Mouse (Mus musculus): Measurements from ENCODE around the gene Serinc2. TPM values are rescaled to one million over a fixed set of nuclear protein-coding genes. Genes with fewer than 3 reads are reported as not detected.

Gene Serinc2
- polyA plus RNA-seq, 1 experiment: 12.9 TPM

DNA sequence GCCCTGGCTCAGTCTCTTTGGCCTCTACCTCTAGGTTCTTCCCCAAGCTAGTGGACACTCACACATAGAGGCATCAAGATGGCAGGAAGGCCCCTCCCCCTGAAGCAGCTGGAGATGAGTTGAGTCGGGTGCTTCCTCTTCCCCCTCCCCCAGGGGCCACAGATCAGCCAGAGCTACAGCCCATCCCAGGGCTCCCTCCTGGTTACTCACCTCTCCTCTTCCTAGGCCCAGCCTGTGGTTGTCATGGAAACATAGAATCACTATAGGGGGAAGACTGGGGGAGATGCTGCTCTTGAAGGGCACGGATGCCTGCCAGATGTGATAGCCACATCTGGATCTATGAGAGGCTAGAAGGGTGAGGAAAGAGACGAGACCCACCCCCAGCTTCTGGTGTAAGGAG, 25.7 kb upstream of the Serinc2 start:
- Histone ChIP-seq H3K4me1 (ENCODE audit: control insufficient read depth, insufficient read depth, low read length) (peaks cover 21% of the 10 kb centered on the region), H3K9ac (ENCODE audit: low read depth, poor library complexity, severe bottlenecking) (no peak overlapping the region), H3K9me3 (replicated peaks; ENCODE audit: control insufficient read depth, insufficient read depth, low read length, poor library complexity, severe bottlenecking) (no peaks in the 10 kb centered on the region), H3K36me3 (ENCODE audit: control insufficient read depth, insufficient read depth, low read length, poor library complexity, severe bottlenecking) (no peaks in the 10 kb centered on the region), H3K27me3 (ENCODE audit: control insufficient read depth, insufficient read depth, low read length, poor library complexity, severe bottlenecking) (no peaks in the 10 kb centered on the region), H3K27ac (ENCODE audit: insufficient read depth, low read length) (0 out of 2 replicates have a peak overlapping the region, but pooled peaks have one; percentile 17), H3K4me3 (ENCODE audit: low read depth, low read length) (no peak overlapping the region)
- TF ChIP-seq EP300 (IDR thresholded peaks at IDR 0.05; ENCODE audit: insufficient read depth, low read depth, low read length) (no peak), CTCF (IDR thresholded peaks at IDR 0.05; ENCODE audit: low read depth, low read length) (no peak), POLR2A (IDR thresholded peaks at IDR 0.05; ENCODE audit: insufficient read depth, low read length) (no peak)

DNA sequence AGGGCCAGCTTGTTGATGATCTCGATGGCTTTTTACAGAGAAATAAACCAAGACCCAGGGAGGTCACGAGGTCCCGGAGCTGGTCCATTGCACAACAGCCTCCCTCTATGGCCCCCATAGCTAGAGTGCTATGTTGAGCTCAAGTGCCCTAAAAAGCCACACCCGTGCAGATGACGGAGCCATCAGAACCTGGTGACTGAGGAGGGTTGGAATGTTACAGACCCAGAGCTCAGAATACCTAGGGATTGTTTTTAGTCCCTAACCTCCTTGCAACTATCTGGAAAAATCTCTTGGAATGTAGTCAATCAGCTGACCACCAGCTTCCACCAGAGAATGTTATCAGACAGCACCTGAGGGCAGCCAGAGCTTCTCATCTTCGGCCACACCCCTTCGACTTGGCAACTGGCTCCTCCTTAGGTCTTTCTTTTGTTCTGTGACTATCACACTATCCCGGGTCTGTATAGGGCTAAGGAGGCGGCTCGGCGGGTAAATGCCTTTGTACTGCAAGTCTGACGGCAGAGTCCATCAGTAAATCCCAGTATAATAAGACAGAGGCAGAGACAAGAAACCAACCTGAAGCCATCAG, 23.4 kb upstream of the Serinc2 start:
- no peaks in the 10 kb centered on the region for H3K27me3 ChIP-seq (ENCODE audit: control insufficient read depth, insufficient read depth, low read length, poor library complexity, severe bottlenecking)
- peaks cover 29% of the 10 kb centered on the region for H3K4me1 ChIP-seq (ENCODE audit: control insufficient read depth, insufficient read depth, low read length)
- H3K36me3 ChIP-seq (ENCODE audit: control insufficient read depth, insufficient read depth, low read length, poor library complexity, severe bottlenecking): no peaks in the 10 kb centered on the region
- H3K9me3 ChIP-seq (replicated peaks; ENCODE audit: control insufficient read depth, insufficient read depth, low read length, poor library complexity, severe bottlenecking): no peaks in the 10 kb centered on the region
- peak overlapping the region; percentile 37; the same call in 1 of the 2 replicates for H3K27ac ChIP-seq (ENCODE audit: insufficient read depth, low read length)
- no peak overlapping the region for H3K4me3 ChIP-seq (ENCODE audit: low read depth, low read length)
- TF ChIP-seq EP300 (IDR thresholded peaks at IDR 0.05; ENCODE audit: insufficient read depth, low read depth, low read length): peak; percentile 80; the same call in 1 of the 2 replicates
- TF ChIP-seq CTCF (IDR thresholded peaks at IDR 0.05; ENCODE audit: low read depth, low read length): no peak
- no peak overlapping the region for H3K9ac ChIP-seq (ENCODE audit: low read depth, poor library complexity, severe bottlenecking)

DNA sequence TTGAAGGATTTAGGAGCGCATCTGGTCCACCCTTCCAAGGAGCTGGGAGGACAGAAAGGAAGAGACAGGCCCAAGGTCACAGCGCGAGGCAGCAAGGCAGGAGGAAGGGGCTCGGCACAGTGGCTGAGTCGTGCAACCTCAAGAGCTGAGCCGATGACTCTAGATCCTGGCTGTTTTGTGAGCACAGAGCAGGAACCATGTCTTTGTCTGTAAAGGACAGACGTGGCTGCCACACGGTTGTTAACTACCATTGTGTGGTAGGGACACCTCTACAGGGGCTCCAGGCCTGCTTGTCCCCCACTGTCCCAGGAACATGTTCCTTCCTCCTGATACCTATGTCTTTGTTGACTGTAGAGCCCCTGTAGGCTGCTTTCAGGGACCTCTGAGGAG, 20.6 kb upstream of the Serinc2 start:
- H3K4me1 ChIP-seq (ENCODE audit: control insufficient read depth, insufficient read depth, low read length): peaks cover 19% of the 10 kb centered on the region
- peak overlapping the region; percentile 34 for H3K4me3 ChIP-seq (ENCODE audit: low read depth, low read length)
- no peak overlapping the region for H3K27ac ChIP-seq (ENCODE audit: insufficient read depth, low read length)
- no peaks in the 10 kb centered on the region for H3K27me3 ChIP-seq (ENCODE audit: control insufficient read depth, insufficient read depth, low read length, poor library complexity, severe bottlenecking)
- TF ChIP-seq POLR2A (IDR thresholded peaks at IDR 0.05; ENCODE audit: insufficient read depth, low read length) (no peak), EP300 (IDR thresholded peaks at IDR 0.05; ENCODE audit: insufficient read depth, low read depth, low read length) (no peak), CTCF (IDR thresholded peaks at IDR 0.05; ENCODE audit: low read depth, low read length) (no peak)
- no peaks in the 10 kb centered on the region for H3K9me3 ChIP-seq (replicated peaks; ENCODE audit: control insufficient read depth, insufficient read depth, low read length, poor library complexity, severe bottlenecking)
- peak overlapping the region; percentile 20; the same call in 1 of the 2 replicates for H3K9ac ChIP-seq (ENCODE audit: low read depth, poor library complexity, severe bottlenecking)
- no peaks in the 10 kb centered on the region for H3K36me3 ChIP-seq (ENCODE audit: control insufficient read depth, insufficient read depth, low read length, poor library complexity, severe bottlenecking)

DNA sequence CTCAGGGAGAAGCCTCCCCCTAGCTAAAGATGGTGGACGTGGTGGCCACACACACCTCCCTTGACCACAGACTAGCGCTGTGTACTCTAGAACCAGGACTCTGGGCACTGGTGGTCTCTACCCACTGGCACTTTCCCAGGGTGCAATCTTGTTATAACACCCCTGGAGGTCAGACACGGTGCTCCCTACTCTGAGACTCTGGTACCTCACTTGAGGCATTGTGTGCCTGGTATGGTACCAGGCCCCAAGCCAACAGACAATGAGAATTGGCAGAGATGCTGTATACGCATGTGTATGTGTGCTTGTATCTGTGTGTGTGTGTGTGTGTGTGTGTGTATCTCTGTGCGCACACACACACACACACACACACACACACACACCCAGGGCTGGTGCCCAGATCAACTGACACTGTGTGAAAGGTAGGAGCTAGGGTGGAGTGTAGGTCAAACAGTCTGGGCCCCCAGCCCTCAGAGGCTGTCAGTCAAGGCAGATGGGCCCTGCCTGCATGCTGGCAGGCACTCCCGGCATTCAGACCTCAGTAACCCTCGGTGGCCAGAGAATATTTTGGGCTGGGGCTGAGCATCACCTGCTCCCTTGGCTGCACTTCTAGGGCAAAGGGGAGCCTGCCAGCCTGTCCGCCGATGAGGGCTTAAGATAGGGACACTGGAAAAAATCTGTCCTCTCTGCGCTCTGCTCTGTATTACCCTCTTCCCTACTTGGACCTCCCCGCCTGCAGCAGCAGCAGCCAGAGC, 20.0 kb upstream of the Serinc2 start:
- H3K4me1 ChIP-seq (ENCODE audit: control insufficient read depth, insufficient read depth, low read length): peaks cover 16% of the 10 kb centered on the region
- H3K9me3 ChIP-seq (replicated peaks; ENCODE audit: control insufficient read depth, insufficient read depth, low read length, poor library complexity, severe bottlenecking): no peaks in the 10 kb centered on the region
- no peaks in the 10 kb centered on the region for H3K27me3 ChIP-seq (ENCODE audit: control insufficient read depth, insufficient read depth, low read length, poor library complexity, severe bottlenecking)
- H3K4me3 ChIP-seq (ENCODE audit: low read depth, low read length): peak overlapping the region; percentile 34
- H3K9ac ChIP-seq (ENCODE audit: low read depth, poor library complexity, severe bottlenecking): peak overlapping the region; percentile 20; the same call in 1 of the 2 replicates
- no peaks in the 10 kb centered on the region for H3K36me3 ChIP-seq (ENCODE audit: control insufficient read depth, insufficient read depth, low read length, poor library complexity, severe bottlenecking)
- TF ChIP-seq POLR2A (IDR thresholded peaks at IDR 0.05; ENCODE audit: insufficient read depth, low read length) (no peak), EP300 (IDR thresholded peaks at IDR 0.05; ENCODE audit: insufficient read depth, low read depth, low read length) (no peak), CTCF (IDR thresholded peaks at IDR 0.05; ENCODE audit: low read depth, low read length) (no peak)
- no peak overlapping the region for H3K27ac ChIP-seq (ENCODE audit: insufficient read depth, low read length)

DNA sequence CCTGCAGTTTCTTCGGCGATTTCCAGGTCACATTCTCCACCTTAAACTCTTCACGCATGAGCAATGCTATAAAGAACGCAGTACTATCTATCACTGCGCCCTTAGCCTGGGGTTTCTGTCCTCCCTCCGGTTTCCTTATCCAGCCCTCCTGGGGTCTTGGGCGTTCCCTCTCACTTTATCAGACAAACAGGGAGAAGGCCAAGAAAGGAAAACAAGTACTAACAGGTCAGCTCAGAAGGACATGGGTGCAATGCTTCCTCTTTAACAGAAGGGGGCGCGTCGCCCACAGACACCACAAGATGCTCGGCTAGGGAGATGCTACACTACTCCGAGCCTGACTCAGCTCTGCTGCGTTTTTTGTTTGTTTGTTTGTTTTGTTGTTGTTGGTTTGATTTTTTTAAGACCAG, 18.1 kb upstream of the Serinc2 start:
- H3K27ac ChIP-seq (ENCODE audit: insufficient read depth, low read length): peak overlapping the region; percentile 39; the same call in 1 of the 2 replicates
- no peaks in the 10 kb centered on the region for H3K27me3 ChIP-seq (ENCODE audit: control insufficient read depth, insufficient read depth, low read length, poor library complexity, severe bottlenecking)
- TF ChIP-seq EP300 (IDR thresholded peaks at IDR 0.05; ENCODE audit: insufficient read depth, low read depth, low read length) (peak; percentile 58; the same call in 1 of the 2 replicates), CTCF (IDR thresholded peaks at IDR 0.05; ENCODE audit: low read depth, low read length) (peak; percentile 95), POLR2A (IDR thresholded peaks at IDR 0.05; ENCODE audit: insufficient read depth, low read length) (no peak)
- no peak overlapping the region for H3K9ac ChIP-seq (ENCODE audit: low read depth, poor library complexity, severe bottlenecking)
- H3K9me3 ChIP-seq (replicated peaks; ENCODE audit: control insufficient read depth, insufficient read depth, low read length, poor library complexity, severe bottlenecking): no peaks in the 10 kb centered on the region
- peaks cover 16% of the 10 kb centered on the region for H3K4me1 ChIP-seq (ENCODE audit: control insufficient read depth, insufficient read depth, low read length)
- H3K36me3 ChIP-seq (ENCODE audit: control insufficient read depth, insufficient read depth, low read length, poor library complexity, severe bottlenecking): no peaks in the 10 kb centered on the region
- no peak overlapping the region for H3K4me3 ChIP-seq (ENCODE audit: low read depth, low read length)

Data from ES-Bruce4 (cell line).